Comparison of ENCODE assay signal across 7 mouse cellular contexts in the genomic region with DNA sequence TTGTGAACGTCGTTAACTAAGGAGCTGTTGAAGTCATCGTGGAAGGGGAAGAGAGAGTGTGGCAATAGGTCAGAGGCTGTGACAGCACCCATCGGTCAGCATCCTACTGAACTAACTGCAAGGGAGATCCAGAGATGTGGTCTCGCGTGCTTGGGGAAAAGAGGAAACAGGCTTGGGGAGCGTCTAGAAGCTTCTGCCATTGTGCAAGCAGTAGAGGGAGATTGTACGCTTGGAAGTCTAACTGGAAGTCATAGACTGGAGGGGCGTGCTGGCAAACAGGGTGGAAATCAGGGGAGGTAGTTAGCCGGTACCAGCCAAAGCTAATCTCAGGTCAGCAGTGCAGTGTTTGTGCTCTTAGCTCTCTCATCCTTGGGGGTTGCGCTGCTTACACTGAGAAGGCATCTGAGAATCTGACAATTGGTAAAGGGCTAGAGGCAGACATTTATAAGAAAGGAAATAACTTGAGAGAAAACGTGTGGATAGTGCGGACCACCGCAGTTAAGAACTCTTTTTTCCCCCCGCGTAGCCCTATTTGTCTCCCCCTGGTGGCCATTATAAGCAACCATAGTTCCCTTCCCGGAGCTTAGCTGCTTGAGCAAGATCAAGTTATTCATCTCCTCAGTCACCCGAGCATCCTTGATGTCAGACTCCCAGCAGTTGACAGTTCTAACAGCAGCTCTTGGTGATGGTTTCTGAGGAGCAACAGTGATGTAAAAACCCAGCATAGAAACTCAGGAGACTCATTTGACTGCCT.
A peak's percentile ranks its signal among the peaks of the same experiment; 100 is the strongest.
DNase-seq lines count a peak whose midpoint lies in the region; ATAC-seq and TF ChIP-seq lines count a peak whose summit lies in the region.

No protein-coding gene starts in this region.

- no peaks in the 10 kb centered on the region for H3K9me3 ChIP-seq in heart, embryonic 11.5 days (replicated peaks; ENCODE audit: control insufficient read depth, low read length)
- no peaks in the 10 kb centered on the region for H3K9me3 ChIP-seq in liver, embryonic 15.5 days (replicated peaks)
- no peaks in the 10 kb centered on the region for H3K9me3 ChIP-seq in neural tube, embryonic 14.5 days (ENCODE audit: control insufficient read depth, low read length)

- H3K27me3 ChIP-seq in spleen, adult 2 months (ENCODE audit: control insufficient read depth, insufficient read depth, low read length) = no peaks in the 10 kb centered on the region
- no peaks in the 10 kb centered on the region for H3K27me3 ChIP-seq in heart, embryonic 11.5 days (ENCODE audit: control insufficient read depth, insufficient read depth, low read length)
- H3K27me3 ChIP-seq in liver, embryonic 15.5 days = no peaks in the 10 kb centered on the region
- no peaks in the 10 kb centered on the region for H3K27me3 ChIP-seq in neural tube, embryonic 14.5 days (ENCODE audit: control insufficient read depth, insufficient read depth, low read length)

- no peak for TF ChIP-seq POLR2A in spleen, adult 2 months (IDR thresholded peaks at IDR 0.05; ENCODE audit: low read depth, low read length)
- no peak for TF ChIP-seq POLR2A in brain, embryonic 14.5 days (IDR thresholded peaks at IDR 0.05; ENCODE audit: borderline replicate concordance, extremely low read depth, insufficient read depth, insufficient read length, poor library complexity, severe bottlenecking)

- peak; percentile 13; the same call in 1 of the 2 replicates for TF ChIP-seq CTCF in spleen, adult 2 months (IDR thresholded peaks at IDR 0.05; ENCODE audit: extremely low read depth, insufficient read depth, insufficient read length, insufficient replicate concordance)
- peak; percentile 75; the same call in 1 of the 2 replicates for TF ChIP-seq CTCF in brain, embryonic 14.5 days (IDR thresholded peaks at IDR 0.05; ENCODE audit: borderline replicate concordance, extremely low read depth, insufficient read depth, insufficient read length)

- no peaks in the 10 kb centered on the region for H3K36me3 ChIP-seq in spleen, adult 2 months (ENCODE audit: control insufficient read depth, insufficient read depth, low read length)
- no peaks in the 10 kb centered on the region for H3K36me3 ChIP-seq in heart, embryonic 11.5 days (ENCODE audit: control insufficient read depth, insufficient read depth, low read length)
- no peaks in the 10 kb centered on the region for H3K36me3 ChIP-seq in liver, embryonic 15.5 days (replicated peaks)
- no peaks in the 10 kb centered on the region for H3K36me3 ChIP-seq in neural tube, embryonic 14.5 days (ENCODE audit: control insufficient read depth, insufficient read depth, low read length)

- 34% methylated on average over 18 of the region's 18 CpGs for WGBS in spleen, adult 2 months
- WGBS in heart, embryonic 11.5 days (ENCODE audit: insufficient replicate concordance) = 50% methylated on average over 18 of the region's 18 CpGs
- WGBS in liver, embryonic 15.5 days (ENCODE audit: insufficient replicate concordance) = 33% methylated on average over 18 of the region's 18 CpGs
- 48% methylated on average over 18 of the region's 18 CpGs for WGBS in neural tube, embryonic 14.5 days

- no peak for ATAC-seq in heart, embryonic 11.5 days (replicated peaks; ENCODE audit: insufficient number of reproducible peaks, low FRiP score, low TSS enrichment)
- ATAC-seq in liver, embryonic 15.5 days (ENCODE audit: insufficient read depth) = no peak
- ATAC-seq in neural tube, embryonic 14.5 days (ENCODE audit: low read depth) = peak; percentile 41; the same call in 1 of the 2 replicates

- no peak overlapping the region for H3K4me3 ChIP-seq in spleen, adult 2 months (ENCODE audit: extremely low read depth, insufficient read depth, insufficient read length)
- H3K4me3 ChIP-seq in heart, embryonic 11.5 days (ENCODE audit: low read depth, low read length) = no peak overlapping the region
- no peak overlapping the region for H3K4me3 ChIP-seq in liver, embryonic 15.5 days (replicated peaks)
- no peak overlapping the region for H3K4me3 ChIP-seq in neural tube, embryonic 14.5 days (ENCODE audit: low read depth, low read length)

- no peak overlapping the region for H3K27ac ChIP-seq in spleen, adult 2 months (ENCODE audit: insufficient read depth, low read length)
- no peak overlapping the region for H3K27ac ChIP-seq in heart, embryonic 11.5 days (ENCODE audit: low read depth, low read length)
- H3K27ac ChIP-seq in liver, embryonic 15.5 days (replicated peaks) = no peak overlapping the region
- no peak overlapping the region for H3K27ac ChIP-seq in neural tube, embryonic 14.5 days (ENCODE audit: low read depth, low read length)

- no peaks in the 10 kb centered on the region for H3K4me1 ChIP-seq in spleen, adult 2 months (ENCODE audit: control insufficient read depth, insufficient read depth, insufficient read length)
- H3K4me1 ChIP-seq in heart, embryonic 11.5 days (ENCODE audit: control insufficient read depth, insufficient read depth, low read length) = no peaks in the 10 kb centered on the region
- H3K4me1 ChIP-seq in liver, embryonic 15.5 days (replicated peaks) = no peaks in the 10 kb centered on the region; the same call in 1 of the 2 replicates
- no peaks in the 10 kb centered on the region for H3K4me1 ChIP-seq in neural tube, embryonic 14.5 days (ENCODE audit: control insufficient read depth, insufficient read depth, low read length)

- peak overlapping the region; percentile 38 for H3K4me2 ChIP-seq in heart, embryonic 11.5 days
- H3K4me2 ChIP-seq in liver, embryonic 15.5 days = peak overlapping the region; percentile 20
- no peak overlapping the region for H3K4me2 ChIP-seq in neural tube, embryonic 14.5 days (ENCODE audit: low read depth, low read length)

- no peak overlapping the region for H3K9ac ChIP-seq in heart, embryonic 11.5 days (ENCODE audit: low read depth, low read length)
- no peak overlapping the region for H3K9ac ChIP-seq in liver, embryonic 15.5 days
- no peak overlapping the region for H3K9ac ChIP-seq in neural tube, embryonic 14.5 days (replicated peaks; ENCODE audit: low read depth, low read length)

- peak in 1 of 2 experiments; percentile 9 for DNase-seq in spleen, adult 2 months (ENCODE audit: low read depth in 1 of 2, low spot score in 2 of 2)
- DNase-seq in spleen, postnatal 4 days (ENCODE audit: low spot score in 2 of 2) = no peak
- peak; percentile 74 for DNase-seq in brain, embryonic 14.5 days (ENCODE audit: low read depth)
- DNase-seq in frontal cortex, postnatal 14 days (ENCODE audit: low spot score in 2 of 2) = no peak
